Mouse (Mus musculus): ENCODE results near the gene Slc25a29. TPM values are rescaled to one million over a fixed set of nuclear protein-coding genes. Genes with fewer than 3 reads are reported as not detected.

Slc25a29 gene
- polyA plus RNA-seq (2015; fragmentation: Nextera tagmentation; extraction: Ambion mirVana), result 1.8 and 1.9 TPM in 2 replicates

- Histone ChIP-seq H3K9ac (ENCODE audit: low read depth, low read length) (peak within 1 kb of the TSS; percentile 51), H3K4me3 (ENCODE audit: low read depth, low read length) (peak within 1 kb of the TSS; percentile 69), H3K4me1 (replicated peaks; ENCODE audit: control insufficient read depth, insufficient read depth, low read length) (peaks cover 6% of the 10 kb centered on the region), H3K4me2 (replicated peaks; ENCODE audit: low read depth) (peak within 1 kb of the TSS; percentile 87), H3K27me3 (replicated peaks; ENCODE audit: control insufficient read depth, insufficient read depth, low read length) (no peaks in the 10 kb centered on the region), H3K9me3 (ENCODE audit: control insufficient read depth) (no peaks in the 10 kb centered on the region), H3K27ac (ENCODE audit: low read depth, low read length) (peak within 1 kb of the TSS; percentile 71), H3K36me3 (ENCODE audit: control insufficient read depth, insufficient read depth) (peaks cover 4% of the 10 kb centered on the region; the same call in 1 of the 2 replicates)
- under 1% methylated on average over 53 of the region's 53 CpGs for WGBS
- ATAC-seq, result peak; percentile 99
- TF ChIP-seq CTCF (IDR thresholded peaks at IDR 0.05; ENCODE audit: low read depth), result 0 out of 2 replicates have a peak, but pooled peaks have one; percentile 11
These were observed at the start of gene Slc25a29, which contains the start of gene Slc25a47 for GRCm38 (mm10) chr12:108835840-108836409. Gene Slc25a29 (minus strand): TSS chr12:108835883. Gene Slc25a47 (plus strand): TSS chr12:108836046.

DNA sequence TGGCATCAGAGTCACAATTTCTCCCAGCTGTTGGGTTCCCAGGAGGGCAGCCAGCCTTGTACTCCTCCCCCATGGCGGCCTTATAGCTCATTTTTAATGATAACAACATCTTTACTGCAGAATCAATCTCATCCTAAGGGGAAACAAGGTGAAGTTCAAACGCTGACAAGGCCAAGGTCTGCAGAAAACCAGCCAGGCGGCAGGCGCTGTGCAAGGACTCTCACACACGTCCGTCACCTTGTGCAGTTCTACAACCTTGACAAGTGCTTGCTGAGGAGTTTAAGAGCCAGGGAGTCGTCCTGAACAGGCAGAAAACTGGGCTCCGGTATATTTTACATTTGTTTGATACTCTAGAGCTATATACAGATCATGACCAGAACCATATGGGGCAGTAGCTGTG is 47.1 kb upstream of the Slc25a29 start:
- no peaks in the 10 kb centered on the region for H3K4me1 ChIP-seq (replicated peaks; ENCODE audit: control insufficient read depth, insufficient read depth, low read length)
- H3K9me3 ChIP-seq (ENCODE audit: control insufficient read depth), result no peaks in the 10 kb centered on the region
- TF ChIP-seq CTCF (IDR thresholded peaks at IDR 0.05; ENCODE audit: low read depth), result no peak
- WGBS, result 80% methylated on average over 8 of the region's 8 CpGs
- no peak overlapping the region for H3K4me3 ChIP-seq (ENCODE audit: low read depth, low read length)
- no peak overlapping the region for H3K9ac ChIP-seq (ENCODE audit: low read depth, low read length)
- H3K27me3 ChIP-seq (replicated peaks; ENCODE audit: control insufficient read depth, insufficient read depth, low read length), result no peaks in the 10 kb centered on the region
- no peak overlapping the region for H3K27ac ChIP-seq (ENCODE audit: low read depth, low read length)
- H3K36me3 ChIP-seq (ENCODE audit: control insufficient read depth, insufficient read depth), result peaks cover 58% of the 10 kb centered on the region
- H3K4me2 ChIP-seq (replicated peaks; ENCODE audit: low read depth), result no peak overlapping the region
- ATAC-seq, result no peak

- Histone ChIP-seq H3K27me3 (replicated peaks; ENCODE audit: control insufficient read depth, insufficient read depth, low read length) (no peaks in the 10 kb centered on the region), H3K9me3 (ENCODE audit: control insufficient read depth) (no peaks in the 10 kb centered on the region), H3K4me1 (replicated peaks; ENCODE audit: control insufficient read depth, insufficient read depth, low read length) (no peaks in the 10 kb centered on the region), H3K36me3 (ENCODE audit: control insufficient read depth, insufficient read depth) (peaks cover 52% of the 10 kb centered on the region), H3K4me3 (ENCODE audit: low read depth, low read length) (no peak overlapping the region), H3K9ac (ENCODE audit: low read depth, low read length) (no peak overlapping the region), H3K4me2 (replicated peaks; ENCODE audit: low read depth) (no peak overlapping the region), H3K27ac (ENCODE audit: low read depth, low read length) (no peak overlapping the region)
- ATAC-seq, result 0 out of 2 replicates have a peak, but pooled peaks have one; percentile 16
- WGBS, result 55% methylated on average over 3 of the region's 3 CpGs
- TF ChIP-seq CTCF (IDR thresholded peaks at IDR 0.05; ENCODE audit: low read depth), result no peak
These were observed 45.5 kb upstream of the Slc25a29 start for GRCm38 (mm10) chr12:108881192-108881591.

DNA sequence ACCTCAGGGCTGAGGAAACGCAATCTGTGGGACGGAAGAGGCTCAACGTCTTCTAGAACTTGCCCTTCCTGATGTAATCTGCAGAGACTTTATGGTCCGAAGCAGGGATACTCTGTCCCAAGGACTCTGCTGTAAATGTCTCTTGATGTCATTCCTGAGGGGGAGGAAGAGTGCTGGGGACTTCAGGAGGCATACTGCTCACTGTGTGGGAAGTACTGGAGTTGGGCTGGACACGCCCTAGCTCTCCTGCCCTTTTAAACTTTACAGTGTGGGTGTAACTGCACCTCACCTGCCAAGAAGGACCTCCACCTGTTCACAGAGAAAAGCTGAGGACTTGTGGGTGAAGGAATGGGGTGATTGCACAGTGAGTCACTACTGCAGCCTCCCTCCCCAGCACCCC is 44.9 kb upstream of the Slc25a29 start:
- peak; percentile 85 for ATAC-seq
- 41% methylated on average over 5 of the region's 5 CpGs for WGBS
- peak overlapping the region; percentile 21; the same call in 1 of the 2 replicates for H3K27ac ChIP-seq (ENCODE audit: low read depth, low read length)
- no peaks in the 10 kb centered on the region for H3K9me3 ChIP-seq (ENCODE audit: control insufficient read depth)
- no peak overlapping the region for H3K9ac ChIP-seq (ENCODE audit: low read depth, low read length)
- no peaks in the 10 kb centered on the region for H3K27me3 ChIP-seq (replicated peaks; ENCODE audit: control insufficient read depth, insufficient read depth, low read length)
- H3K4me3 ChIP-seq (ENCODE audit: low read depth, low read length), result no peak overlapping the region
- peaks cover 51% of the 10 kb centered on the region for H3K36me3 ChIP-seq (ENCODE audit: control insufficient read depth, insufficient read depth)
- no peak for TF ChIP-seq CTCF (IDR thresholded peaks at IDR 0.05; ENCODE audit: low read depth)
- H3K4me1 ChIP-seq (replicated peaks; ENCODE audit: control insufficient read depth, insufficient read depth, low read length), result no peaks in the 10 kb centered on the region
- H3K4me2 ChIP-seq (replicated peaks; ENCODE audit: low read depth), result no peak overlapping the region

DNA sequence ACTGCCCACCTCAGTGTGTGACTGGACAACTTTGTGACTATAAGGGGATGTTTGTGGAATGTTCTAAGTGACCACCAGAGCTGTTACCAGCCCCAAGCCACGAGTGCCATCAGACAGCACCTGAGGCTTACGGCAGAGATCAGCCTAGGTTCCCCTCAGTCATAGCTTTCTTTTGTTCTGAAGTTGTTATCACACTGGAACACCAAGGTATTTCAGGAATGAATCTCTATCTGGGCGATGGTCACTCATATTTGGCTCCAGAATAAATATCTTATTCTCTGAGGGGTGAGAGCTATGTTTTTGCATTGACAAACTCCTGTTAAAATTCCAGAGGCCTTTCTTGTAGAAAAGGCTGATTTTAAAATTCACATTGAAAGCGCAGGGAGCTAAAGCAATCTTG is 43.5 kb upstream of the Slc25a29 start:
- Histone ChIP-seq H3K9me3 (ENCODE audit: control insufficient read depth) (no peaks in the 10 kb centered on the region), H3K4me1 (replicated peaks; ENCODE audit: control insufficient read depth, insufficient read depth, low read length) (no peaks in the 10 kb centered on the region), H3K4me2 (replicated peaks; ENCODE audit: low read depth) (no peak overlapping the region), H3K4me3 (ENCODE audit: low read depth, low read length) (no peak overlapping the region), H3K27me3 (replicated peaks; ENCODE audit: control insufficient read depth, insufficient read depth, low read length) (no peaks in the 10 kb centered on the region), H3K27ac (ENCODE audit: low read depth, low read length) (no peak overlapping the region), H3K9ac (ENCODE audit: low read depth, low read length) (no peak overlapping the region), H3K36me3 (ENCODE audit: control insufficient read depth, insufficient read depth) (peaks cover 53% of the 10 kb centered on the region)
- TF ChIP-seq CTCF (IDR thresholded peaks at IDR 0.05; ENCODE audit: low read depth), result no peak
- WGBS, result 86% methylated on average over 4 of the region's 4 CpGs
- ATAC-seq, result no peak

DNA sequence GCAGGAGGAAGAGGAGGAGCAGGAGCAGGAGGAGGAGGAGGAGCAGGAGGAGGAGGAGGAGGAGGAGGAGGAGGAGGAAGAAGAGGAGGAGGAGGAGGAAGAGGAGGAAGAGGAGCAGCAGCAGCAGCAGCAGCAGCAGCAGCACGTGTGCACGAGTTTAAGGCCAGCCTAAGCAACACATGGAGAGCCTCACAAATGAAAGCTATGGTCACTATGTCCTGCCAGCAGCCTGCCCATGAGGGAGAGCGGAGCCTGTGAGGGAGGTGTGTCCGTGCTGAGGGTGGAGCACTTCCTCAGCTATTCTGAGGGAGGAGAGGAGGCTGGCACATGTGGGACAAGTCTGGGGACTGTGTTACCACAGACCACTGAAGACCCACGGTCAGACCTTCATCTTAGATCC is 37.4 kb upstream of the Slc25a29 start:
- H3K36me3 ChIP-seq (ENCODE audit: control insufficient read depth, insufficient read depth), result peaks cover 73% of the 10 kb centered on the region
- H3K4me1 ChIP-seq (replicated peaks; ENCODE audit: control insufficient read depth, insufficient read depth, low read length), result no peaks in the 10 kb centered on the region
- ATAC-seq, result no peak
- no peaks in the 10 kb centered on the region for H3K9me3 ChIP-seq (ENCODE audit: control insufficient read depth)
- TF ChIP-seq CTCF (IDR thresholded peaks at IDR 0.05; ENCODE audit: low read depth), result no peak
- H3K4me3 ChIP-seq (ENCODE audit: low read depth, low read length), result no peak overlapping the region
- no peak overlapping the region for H3K27ac ChIP-seq (ENCODE audit: low read depth, low read length)
- H3K27me3 ChIP-seq (replicated peaks; ENCODE audit: control insufficient read depth, insufficient read depth, low read length), result no peaks in the 10 kb centered on the region
- no peak overlapping the region for H3K9ac ChIP-seq (ENCODE audit: low read depth, low read length)
- WGBS, result 76% methylated on average over 5 of the region's 5 CpGs
- H3K4me2 ChIP-seq (replicated peaks; ENCODE audit: low read depth), result no peak overlapping the region

Data from intestine, postnatal 0 days (tissue).